Mouse (Mus musculus) gastrocnemius, adult 8-10 months (tissue): ENCODE measurements around the gene Tmem141. TPM values are rescaled to one million over a fixed set of nuclear protein-coding genes. Genes with fewer than 3 reads are reported as not detected.
A peak's percentile ranks its signal among the peaks of the same experiment; 100 is the strongest.

Experiments used
- DNase-seq, 2 experiments: peaks; one replicate each; pipeline ENCODE4 v3.0.0; 2022; ENCODE audit warnings: low spot score in 2 of 2
- total RNA-seq, 4 experiments: library from RNA; stranded (reverse); gene quantifications; 2 replicates each; pipeline ENCODE4 v1.2.4; 2022

Gene Tmem141
- total RNA-seq, 4 experiments from 2014 or later: 14.9 to 22.8 (median 17.3) TPM

DNA sequence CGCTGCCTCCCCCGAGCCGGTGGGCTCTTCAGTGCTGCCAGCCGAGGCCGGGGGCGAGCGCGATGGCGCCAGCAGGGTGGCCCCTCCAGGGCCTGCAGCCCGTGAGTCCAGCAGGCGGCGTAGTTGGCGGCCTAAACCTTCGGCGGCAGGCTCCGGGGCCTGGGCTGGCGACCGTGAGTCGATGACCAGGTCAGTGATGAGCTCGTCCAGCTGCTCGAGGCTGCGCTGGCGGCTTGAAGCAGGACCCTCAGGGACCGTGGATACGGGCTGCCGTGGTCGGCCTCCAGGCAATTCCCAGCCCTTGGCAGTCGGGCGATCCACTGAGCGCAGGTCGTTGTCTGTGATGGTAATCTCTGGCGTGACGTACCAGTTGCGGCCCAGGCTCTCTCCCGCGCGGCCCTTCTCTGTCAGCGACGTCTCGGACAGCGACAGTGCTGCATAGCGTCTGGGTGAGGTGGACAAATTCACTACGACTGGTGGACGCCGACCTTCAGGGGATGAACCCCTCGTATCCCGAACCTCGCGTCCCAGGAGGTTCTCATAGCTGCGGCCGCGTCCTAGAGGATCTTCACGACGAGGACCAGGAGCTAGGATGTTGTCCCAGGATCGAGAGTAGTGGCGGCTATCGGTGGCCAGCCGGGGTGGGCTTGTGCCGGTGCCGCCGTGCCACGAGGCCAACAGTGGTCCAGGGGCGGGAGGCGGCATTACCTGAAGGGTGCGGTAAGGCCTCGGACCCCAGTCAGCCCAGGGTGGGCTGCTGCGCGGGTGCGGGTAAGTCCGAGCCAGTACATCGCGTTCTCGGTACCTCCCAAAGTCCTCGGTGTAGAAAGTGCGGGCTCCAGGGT lies 43.6 kb downstream of the Tmem141 start:
- DNase-seq: no peak

DNA sequence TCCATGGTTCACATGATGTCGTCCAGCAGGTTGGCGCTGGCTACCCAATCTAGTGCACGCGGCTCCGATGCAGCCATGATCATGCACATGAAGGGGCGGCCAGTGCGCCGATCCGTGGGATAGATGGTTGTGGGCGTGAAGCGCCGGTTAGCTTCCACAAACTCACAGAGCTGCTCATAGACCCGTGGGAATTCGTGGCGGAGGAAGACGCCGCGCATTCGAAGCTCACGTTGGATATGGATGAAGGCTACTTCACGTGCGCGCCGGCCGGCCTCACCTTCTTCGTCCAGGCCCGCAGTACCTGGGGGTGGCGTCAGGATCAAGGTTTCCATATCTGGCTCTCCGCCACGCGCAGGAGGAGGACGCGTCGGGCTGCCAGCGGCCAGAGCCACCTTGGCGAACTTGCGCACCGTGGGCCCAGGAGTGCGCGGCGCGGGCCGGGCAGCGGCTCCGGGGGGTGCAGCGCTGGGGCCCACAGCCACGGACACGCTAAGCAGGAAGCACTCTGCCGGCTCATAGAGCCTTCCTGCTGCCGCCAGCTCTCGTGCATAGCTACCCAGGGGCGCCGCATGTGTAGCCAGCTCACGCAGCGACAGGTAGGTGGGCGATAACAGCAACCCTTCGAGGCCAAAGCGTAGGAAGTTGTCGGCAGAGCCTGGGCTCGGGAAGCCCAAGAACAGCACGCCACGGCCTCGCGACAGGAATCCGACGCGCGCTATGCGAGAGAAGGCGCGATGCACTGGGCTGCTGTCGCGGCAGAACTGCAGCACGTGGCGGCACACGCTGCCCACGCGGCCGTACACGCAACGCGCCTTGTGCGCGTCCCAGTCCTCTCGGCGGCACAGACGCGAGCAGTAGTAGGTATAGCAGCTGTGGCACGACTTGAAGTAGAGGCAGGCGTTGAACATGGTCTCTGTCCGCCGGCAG lies 44.6 kb downstream of the Tmem141 start:
- no peak for DNase-seq

- no peak for DNase-seq
These were observed 45.6 kb downstream of the Tmem141 start for GRCm38 (mm10) chr2:25576028-25576850.

DNA sequence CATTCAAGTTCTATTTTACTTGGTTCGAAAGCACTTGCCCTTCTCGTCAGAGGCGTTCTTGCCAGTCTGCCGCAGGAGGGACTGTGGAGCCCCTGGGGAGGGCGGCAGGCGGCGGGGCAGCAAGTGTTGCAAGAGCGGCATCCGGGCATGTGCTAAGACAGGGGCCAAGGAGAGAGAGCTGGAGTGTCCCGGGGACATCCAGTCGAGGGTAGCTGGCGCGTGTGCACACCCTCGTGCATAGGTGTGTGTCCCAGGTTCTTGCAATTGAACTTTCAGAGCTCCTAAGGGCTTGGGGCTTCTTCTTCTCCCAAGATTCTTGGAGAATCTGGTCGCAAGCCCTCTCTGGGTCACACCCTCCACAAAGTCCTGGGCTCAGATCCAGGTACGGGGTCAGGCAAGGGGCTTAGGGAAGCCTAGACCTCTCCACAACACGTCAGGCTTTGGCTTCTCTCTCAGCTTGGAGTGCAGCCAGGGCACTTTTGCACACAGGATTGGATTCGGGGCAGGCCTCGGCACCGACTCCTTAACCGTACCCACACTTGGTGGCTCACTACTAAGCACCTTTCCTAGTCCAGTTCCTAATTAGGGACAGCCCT lies 46.3 kb downstream of the Tmem141 start:
- no peak for DNase-seq

GRCm38 (mm10) chr2:25574579-25575431 lies 47.0 kb downstream of the Tmem141 start, which contains the start of the genes Mamdc4 and Phpt1:
Gene Mamdc4 (minus strand): TSS chr2:25574845.
Gene Phpt1 (minus strand): TSS chr2:25575224.
- peak; percentile 96 to 98 for DNase-seq

DNA sequence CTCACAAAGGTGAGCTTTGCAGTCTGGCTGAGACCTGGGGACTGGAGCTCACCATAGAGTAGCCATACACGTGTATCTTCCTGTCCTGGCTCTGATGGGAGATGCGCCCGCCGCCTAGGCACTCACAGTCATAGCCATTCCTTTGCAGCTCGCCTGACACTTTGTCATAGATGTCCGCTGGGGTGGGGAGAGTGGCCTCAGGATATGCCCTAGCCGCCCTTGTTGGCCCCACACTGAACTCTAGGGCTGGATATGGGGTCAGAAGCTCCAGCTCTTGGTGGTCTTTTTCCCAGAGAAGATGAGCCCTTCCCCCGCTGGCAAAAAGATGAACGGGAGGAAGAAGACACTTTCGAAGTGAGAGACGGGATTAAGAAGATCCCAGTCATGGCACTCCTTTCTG lies 47.7 kb downstream of the Tmem141 start:
- no peak for DNase-seq

DNA sequence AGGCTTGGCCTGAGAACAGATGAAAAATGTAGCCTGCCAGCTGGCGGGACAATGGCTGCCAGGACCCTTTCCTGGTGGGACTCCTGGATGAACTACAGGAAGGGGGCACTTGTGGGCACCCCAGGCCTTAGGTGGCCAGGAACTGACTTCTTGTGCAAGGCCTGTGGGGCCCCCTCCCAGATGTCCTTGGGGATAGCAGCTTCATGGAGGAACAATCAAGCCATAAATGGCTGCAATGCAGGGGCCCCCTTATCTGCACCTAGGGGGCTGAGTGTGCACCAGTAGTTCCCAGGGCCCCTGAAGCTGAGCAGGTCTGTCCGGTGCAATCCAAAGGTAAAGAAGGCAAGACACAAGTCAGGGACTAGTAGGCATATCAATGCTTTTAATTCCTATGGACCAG lies 48.7 kb downstream of the Tmem141 start:
- DNase-seq: no peak

GRCm38 (mm10) chr2:25571221-25571620 lies 50.6 kb downstream of the Tmem141 start:
- no peak for DNase-seq

Other genes with a start within 250 kb of the Tmem141 start
- not detected for gene Sapcd2, start 249.7 kb downstream of the Tmem141 start, total RNA-seq
- 1 to 10 TPM; 3.8 to 8.0 (median 6.2) TPM for gene Entpd2, start 226.1 kb downstream of the Tmem141 start, total RNA-seq
- 10 to 100 TPM; 12.6 to 19.9 (median 15.7) TPM for gene Npdc1, start 222.7 kb downstream of the Tmem141 start, total RNA-seq
- gene Fut7, start 198.7 kb downstream of the Tmem141 start, total RNA-seq: not detected
- 10 to 100 TPM; 14.6 to 19.4 (median 16.0) TPM for gene Abca2, start 193.3 kb downstream of the Tmem141 start, total RNA-seq
- 1 to 10 TPM in 1 of 4 experiments, under 1 TPM in 2, not detected in 1; 0.64 to 1.1 (median 0.77) TPM for gene Clic3, start 165.2 kb downstream of the Tmem141 start, total RNA-seq
- gene Paxx, start 160.9 kb downstream of the Tmem141 start, total RNA-seq: 10 to 100 TPM; 11.2 to 15.0 (median 14.9) TPM
- not detected for gene Ptgds, start 152.0 kb downstream of the Tmem141 start, total RNA-seq
- not detected for gene Lcn12, start 128.1 kb downstream of the Tmem141 start, total RNA-seq
- gene Fbxw5, start 121.3 kb downstream of the Tmem141 start, total RNA-seq: 100 to 1,000 TPM in 1 of 4 experiments, 10 to 100 TPM in 3; 83.3 to 100 (median 89.7) TPM
- gene C8g, start 120.3 kb downstream of the Tmem141 start, total RNA-seq: 1 to 10 TPM; 1.0 to 1.8 (median 1.6) TPM
- gene Traf2, start 75.1 kb downstream of the Tmem141 start, total RNA-seq: 10 to 100 TPM; 12.0 to 18.8 (median 15.2) TPM
- gene Edf1, start 64.2 kb downstream of the Tmem141 start, total RNA-seq: 100 to 1,000 TPM; 104 to 172 (median 141) TPM
- gene Mamdc4, start 47.2 kb downstream of the Tmem141 start, total RNA-seq: under 1 TPM; 0.19 to 0.46 (median 0.33) TPM
- 10 to 100 TPM; 62.8 to 69.7 (median 65.5) TPM for gene Phpt1, start 46.8 kb downstream of the Tmem141 start, total RNA-seq
- under 1 TPM; 0.13 to 0.20 (median 0.16) TPM for gene Ajm1, start 40.2 kb downstream of the Tmem141 start, total RNA-seq
- gene Rabl6, start 13.5 kb downstream of the Tmem141 start, total RNA-seq: 10 to 100 TPM; 83.3 to 94.6 (median 89.3) TPM
- not detected for gene Ccdc183, start 4.3 kb downstream of the Tmem141 start, total RNA-seq
- gene Fcna, start 6.0 kb upstream of the Tmem141 start, total RNA-seq: 1 to 10 TPM in 3 of 4 experiments, under 1 TPM in 1; 0.41 to 4.2 (median 1.9) TPM
- gene Lcn8, start 31.1 kb upstream of the Tmem141 start, total RNA-seq: 1 to 10 TPM; 3.5 to 8.6 (median 5.2) TPM
- gene Lcn5, start 35.9 kb upstream of the Tmem141 start, total RNA-seq: not detected
- not detected for gene Lcn6, start 54.8 kb upstream of the Tmem141 start, total RNA-seq
- gene Lcn10, start 60.7 kb upstream of the Tmem141 start, total RNA-seq: not detected
- not detected for gene Obp2a, start 78.0 kb upstream of the Tmem141 start, total RNA-seq
- gene Bmyc, start 84.7 kb upstream of the Tmem141 start, total RNA-seq: 10 to 100 TPM; 18.7 to 22.3 (median 20.6) TPM
- gene Obp2b, start 115.0 kb upstream of the Tmem141 start, total RNA-seq: not detected
- not detected for gene Lcn3, start 143.6 kb upstream of the Tmem141 start, total RNA-seq
- gene Lcn11, start 155.0 kb upstream of the Tmem141 start, total RNA-seq: not detected
- gene Gm13539, start 160.3 kb upstream of the Tmem141 start, total RNA-seq: not detected
- not detected for gene Glt6d1, start 193.8 kb upstream of the Tmem141 start, total RNA-seq
- gene Lcn9, start 201.1 kb upstream of the Tmem141 start, total RNA-seq: not detected
- gene Sohlh1, start 225.2 kb upstream of the Tmem141 start, total RNA-seq: not detected
- gene Kcnt1, start 241.7 kb upstream of the Tmem141 start, total RNA-seq: under 1 TPM in 3 of 4 experiments, not detected in 1; 0.10 to 0.31 (median 0.24) TPM